Mouse (Mus musculus) forebrain, embryonic 12.5 days (tissue): Measurements from ENCODE around the gene Hdgfl1. TPM values are rescaled to one million over a fixed set of nuclear protein-coding genes. Genes with fewer than 3 reads are reported as not detected.

Experiments
- ATAC-seq: fragments of 200-750 bp; cut with Nextera tagmentation; 2 replicates; pipeline ENCODE4 v1.8.0; 2017; ENCODE audit warnings: moderate TSS enrichment; ENCODE audit not compliant: low FRiP score
- H3K27ac ChIP-seq: fragments of 300-500 bp; sonication (generic); 2 replicates; pipeline ENCODE4 v1.5.1; 2016; ENCODE audit warnings: mild to moderate bottlenecking
- H3K27me3 ChIP-seq: fragments of 300-500 bp; sonication (generic); 2 replicates; pipeline ENCODE4 v1.6.1; 2016; ENCODE audit warnings: mild to moderate bottlenecking
- H3K36me3 ChIP-seq: fragments of 300-500 bp; sonication (generic); replicated peaks from 2 replicates; pipeline ENCODE4 v1.6.1; 2016; ENCODE audit warnings: mild to moderate bottlenecking
- H3K4me1 ChIP-seq: fragments of 300-500 bp; sonication (generic); 2 replicates; pipeline ENCODE4 v1.6.1; 2016
- H3K4me2 ChIP-seq: fragments of 300-500 bp; sonication (generic); 2 replicates; pipeline ENCODE4 v1.6.1; 2016; ENCODE audit warnings: mild to moderate bottlenecking, moderate library complexity
- H3K4me3 ChIP-seq: fragments of 300-500 bp; sonication (generic); replicated peaks from 2 replicates; pipeline ENCODE4 v1.5.1; 2016; ENCODE audit warnings: mild to moderate bottlenecking
- H3K9ac ChIP-seq: fragments of 300-500 bp; sonication (generic); 2 replicates; pipeline ENCODE4 v1.6.1; 2016; ENCODE audit warnings: mild to moderate bottlenecking
- H3K9me3 ChIP-seq: fragments of 300-500 bp; sonication (generic); 2 replicates; pipeline ENCODE4 v1.6.1; 2016
- WGBS: fragments of 180-500 bp; shearing (Covaris S2); methylation state at CpG from one replicate; pipeline ENCODE4 v1.1.7; 2016; 5-methylcytosine and 5-hydroxymethylcytosine counted together
- polyA plus RNA-seq: library from polyadenylated mRNA; unstranded; fragments of >200 nt; fragmentation: Nextera tagmentation; extraction: Ambion mirVana; gene quantifications from 2 replicates; pipeline ENCODE4 v1.2.1, GENCODE M21; 2016

Gene Hdgfl1
- polyA plus RNA-seq, 1 experiment from 2014 or later = not detected

GRCm38 (mm10) chr13:26720917-26721316 is 49.0 kb downstream of the Hdgfl1 start:
- Histone ChIP-seq H3K9me3 (no peaks in the 10 kb centered on the region), H3K4me1 (no peaks in the 10 kb centered on the region), H3K36me3 (no peaks in the 10 kb centered on the region), H3K27ac (no peak overlapping the region), H3K4me2 (no peak overlapping the region), H3K9ac (no peak overlapping the region), H3K27me3 (no peaks in the 10 kb centered on the region), H3K4me3 (no peak overlapping the region)
- WGBS = 74% methylated on average over 1 of the region's 1 CpGs
- no peak for ATAC-seq

GRCm38 (mm10) chr13:26719146-26719715 is 50.7 kb downstream of the Hdgfl1 start:
- H3K27ac ChIP-seq = no peak overlapping the region
- H3K9me3 ChIP-seq = no peaks in the 10 kb centered on the region
- H3K27me3 ChIP-seq = no peaks in the 10 kb centered on the region
- no peak for ATAC-seq
- H3K4me3 ChIP-seq = no peak overlapping the region
- 80% methylated on average over 5 of the region's 5 CpGs for WGBS
- no peaks in the 10 kb centered on the region for H3K4me1 ChIP-seq
- no peak overlapping the region for H3K9ac ChIP-seq
- no peaks in the 10 kb centered on the region for H3K36me3 ChIP-seq
- H3K4me2 ChIP-seq = no peak overlapping the region
